Mouse (Mus musculus) spleen, postnatal 36 days (tissue): ENCODE results near the gene 1110051M20Rik.

ENCODE experiments used
- DNase-seq, 2 experiments: peaks; one replicate each; pipeline ENCODE4 v3.0.0; 2022; ENCODE audit warnings: low spot score in 2 of 2, mixed read lengths in 1 of 2

The 1110051M20Rik gene

GRCm38 (mm10) chr2:91457656-91458251 lies 13.2 kb upstream of the 1110051M20Rik start:
- no peak for DNase-seq

- DNase-seq, result no peak
Observed at GRCm38 (mm10) chr2:91457259-91457655, 12.8 kb upstream of the 1110051M20Rik start, which contains the start of gene Lrp4. Lrp4 (plus strand) TSS chr2:91457511.

GRCm38 (mm10) chr2:91456491-91457100 lies 12.1 kb upstream of the 1110051M20Rik start:
- no peak for DNase-seq

GRCm38 (mm10) chr2:91455826-91456225 lies 11.3 kb upstream of the 1110051M20Rik start:
- DNase-seq, result no peak

- no peak for DNase-seq
Observed at GRCm38 (mm10) chr2:91454434-91454833, 9.9 kb upstream of the 1110051M20Rik start.

GRCm38 (mm10) chr2:91453231-91454075 lies 8.9 kb upstream of the 1110051M20Rik start:
- DNase-seq, result no peak

GRCm38 (mm10) chr2:91452658-91453057 lies 8.2 kb upstream of the 1110051M20Rik start:
- no peak for DNase-seq

GRCm38 (mm10) chr2:91450316-91450715 lies 5.8 kb upstream of the 1110051M20Rik start:
- DNase-seq, result no peak

GRCm38 (mm10) chr2:91449662-91450061 lies 5.2 kb upstream of the 1110051M20Rik start:
- no peak for DNase-seq

GRCm38 (mm10) chr2:91442241-91442640 lies 2.3 kb downstream of the 1110051M20Rik start:
- no peak for DNase-seq

GRCm38 (mm10) chr2:91441715-91442114 lies 2.8 kb downstream of the 1110051M20Rik start:
- DNase-seq, result no peak

- DNase-seq, result no peak
Observed at GRCm38 (mm10) chr2:91440686-91441085, 3.8 kb downstream of the 1110051M20Rik start.

GRCm38 (mm10) chr2:91439876-91440275 lies 4.6 kb downstream of the 1110051M20Rik start:
- DNase-seq, result no peak

- DNase-seq, result no peak
Observed at GRCm38 (mm10) chr2:91439271-91439670, 5.2 kb downstream of the 1110051M20Rik start.

- no peak for DNase-seq
Observed at GRCm38 (mm10) chr2:91437116-91437815, 7.2 kb downstream of the 1110051M20Rik start.

GRCm38 (mm10) chr2:91436713-91437112 lies 7.8 kb downstream of the 1110051M20Rik start:
- DNase-seq, result no peak

GRCm38 (mm10) chr2:91430600-91430919 lies 13.9 kb downstream of the 1110051M20Rik start:
- DNase-seq, result no peak

- no peak for DNase-seq
Observed at GRCm38 (mm10) chr2:91429915-91430599, 14.4 kb downstream of the 1110051M20Rik start.

GRCm38 (mm10) chr2:91429146-91429545 lies 15.4 kb downstream of the 1110051M20Rik start:
- DNase-seq, result no peak

GRCm38 (mm10) chr2:91426321-91426720 lies 18.2 kb downstream of the 1110051M20Rik start:
- no peak for DNase-seq

- no peak for DNase-seq
Observed at GRCm38 (mm10) chr2:91424061-91424720, 20.3 kb downstream of the 1110051M20Rik start.
